Mouse (Mus musculus): Measurements from ENCODE around the gene Zfp423. TPM values are rescaled to one million over a fixed set of nuclear protein-coding genes. Genes with fewer than 3 reads are reported as not detected.
A peak's percentile ranks its signal among the peaks of the same experiment; 100 is the strongest.

The Zfp423 gene
- polyA plus RNA-seq, 1 experiment from 2014 or later = 7.0 TPM

DNA sequence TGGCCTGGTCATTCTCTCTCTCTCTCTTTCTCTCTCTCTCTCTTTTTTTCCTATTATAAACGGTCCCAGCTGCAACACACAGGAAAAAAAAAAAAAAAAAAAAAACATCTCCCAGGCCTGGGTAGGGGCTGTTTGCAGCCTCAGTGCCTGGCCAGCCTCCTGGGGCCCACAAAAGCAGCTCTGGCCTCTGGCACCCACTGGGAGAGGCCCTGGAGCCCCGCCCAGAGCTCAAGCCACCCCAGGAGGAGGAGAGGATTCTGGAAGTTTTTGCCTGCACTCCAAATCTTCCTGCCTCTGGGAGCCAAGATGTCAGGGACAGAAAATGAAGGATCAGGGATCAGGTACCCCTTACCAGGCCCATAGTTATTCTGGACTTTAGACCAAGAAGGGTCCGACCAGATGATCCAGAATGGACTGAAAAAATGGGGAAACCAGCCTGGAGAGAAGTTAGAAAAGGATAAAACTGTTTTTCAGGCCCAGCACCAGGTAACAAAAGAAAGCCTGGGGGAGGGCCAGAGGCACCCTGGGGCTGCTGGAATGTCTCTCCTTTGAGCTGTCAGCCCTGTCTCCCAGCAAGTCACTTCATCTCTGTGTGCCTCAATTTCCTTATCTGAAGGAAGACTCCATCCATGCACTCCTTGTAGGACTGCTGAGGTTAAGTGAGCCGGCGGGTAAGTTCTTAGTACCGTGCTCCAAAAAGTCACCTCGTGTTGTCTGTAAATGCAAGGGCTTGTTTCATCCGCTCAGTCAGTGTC lies 8.6 kb upstream of the Zfp423 start:
- 59% methylated on average over 8 of the region's 8 CpGs for WGBS
- H3K27me3 ChIP-seq (ENCODE audit: control insufficient read depth, insufficient read depth, low read length) = peaks cover 3% of the 10 kb centered on the region; the same call in 1 of the 2 replicates
- no peaks in the 10 kb centered on the region for H3K9me3 ChIP-seq (replicated peaks; ENCODE audit: control insufficient read depth, low read length)
- H3K4me2 ChIP-seq (ENCODE audit: low read depth, low read length) = no peak overlapping the region
- peaks cover 12% of the 10 kb centered on the region for H3K4me1 ChIP-seq (ENCODE audit: control insufficient read depth, insufficient read depth, low read length)
- H3K27ac ChIP-seq (ENCODE audit: low read length) = 0 out of 2 replicates have a peak overlapping the region, but pooled peaks have one; percentile 24
- H3K4me3 ChIP-seq (replicated peaks; ENCODE audit: low read length) = no peak overlapping the region
- no peak overlapping the region for H3K9ac ChIP-seq (ENCODE audit: low read length)
- no peak for ATAC-seq (ENCODE audit: insufficient read depth, low FRiP score)
- no peaks in the 10 kb centered on the region for H3K36me3 ChIP-seq (ENCODE audit: control insufficient read depth, insufficient read depth, low read length)

DNA sequence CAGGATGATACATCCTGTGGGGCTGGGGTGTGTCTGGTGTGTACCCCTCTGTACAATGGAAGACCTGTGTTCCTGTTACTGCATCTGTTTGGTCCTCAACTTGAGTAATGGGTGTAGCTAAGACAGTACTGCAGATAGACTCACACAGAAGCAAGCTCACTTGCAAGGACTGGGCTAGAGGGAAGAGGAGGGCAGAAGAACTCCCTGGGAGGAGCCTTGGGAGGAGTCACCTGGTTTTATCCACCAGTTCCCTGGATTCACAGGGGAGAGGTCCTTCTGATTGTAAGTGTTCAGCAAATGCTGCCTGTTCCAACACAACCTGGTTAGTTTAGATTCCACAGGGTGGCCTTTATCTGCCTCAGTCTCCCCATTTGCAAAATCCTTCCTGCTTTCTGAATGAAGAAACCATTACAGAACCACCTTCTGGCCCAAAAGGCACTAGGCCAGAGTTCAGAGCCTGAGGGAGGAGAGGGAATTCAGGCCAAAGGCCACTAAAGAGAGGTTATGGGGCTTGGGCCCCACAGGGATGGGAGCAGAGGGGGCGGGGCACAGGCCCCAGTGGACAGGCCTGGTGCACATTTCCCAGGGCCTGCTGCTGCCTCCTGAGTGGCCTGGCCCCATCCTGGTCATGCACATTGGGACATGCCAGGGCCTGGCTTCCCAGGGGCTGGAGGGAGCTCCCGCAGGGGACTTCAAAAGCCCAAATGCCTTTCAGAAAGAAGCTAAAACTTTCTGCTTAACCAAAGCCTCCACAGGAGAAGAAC lies 7.8 kb upstream of the Zfp423 start:
- Histone ChIP-seq H3K4me2 (ENCODE audit: low read depth, low read length) (no peak overlapping the region), H3K27ac (ENCODE audit: low read length) (peak overlapping the region; percentile 24; the same call in 1 of the 2 replicates), H3K9me3 (replicated peaks; ENCODE audit: control insufficient read depth, low read length) (no peaks in the 10 kb centered on the region), H3K4me3 (replicated peaks; ENCODE audit: low read length) (no peak overlapping the region), H3K4me1 (ENCODE audit: control insufficient read depth, insufficient read depth, low read length) (peaks cover 19% of the 10 kb centered on the region), H3K9ac (ENCODE audit: low read length) (peak overlapping the region; percentile 49; the same call in 1 of the 2 replicates), H3K27me3 (ENCODE audit: control insufficient read depth, insufficient read depth, low read length) (peaks cover 9% of the 10 kb centered on the region), H3K36me3 (ENCODE audit: control insufficient read depth, insufficient read depth, low read length) (no peaks in the 10 kb centered on the region)
- 34% methylated on average over 2 of the region's 2 CpGs for WGBS
- ATAC-seq (ENCODE audit: insufficient read depth, low FRiP score) = no peak

DNA sequence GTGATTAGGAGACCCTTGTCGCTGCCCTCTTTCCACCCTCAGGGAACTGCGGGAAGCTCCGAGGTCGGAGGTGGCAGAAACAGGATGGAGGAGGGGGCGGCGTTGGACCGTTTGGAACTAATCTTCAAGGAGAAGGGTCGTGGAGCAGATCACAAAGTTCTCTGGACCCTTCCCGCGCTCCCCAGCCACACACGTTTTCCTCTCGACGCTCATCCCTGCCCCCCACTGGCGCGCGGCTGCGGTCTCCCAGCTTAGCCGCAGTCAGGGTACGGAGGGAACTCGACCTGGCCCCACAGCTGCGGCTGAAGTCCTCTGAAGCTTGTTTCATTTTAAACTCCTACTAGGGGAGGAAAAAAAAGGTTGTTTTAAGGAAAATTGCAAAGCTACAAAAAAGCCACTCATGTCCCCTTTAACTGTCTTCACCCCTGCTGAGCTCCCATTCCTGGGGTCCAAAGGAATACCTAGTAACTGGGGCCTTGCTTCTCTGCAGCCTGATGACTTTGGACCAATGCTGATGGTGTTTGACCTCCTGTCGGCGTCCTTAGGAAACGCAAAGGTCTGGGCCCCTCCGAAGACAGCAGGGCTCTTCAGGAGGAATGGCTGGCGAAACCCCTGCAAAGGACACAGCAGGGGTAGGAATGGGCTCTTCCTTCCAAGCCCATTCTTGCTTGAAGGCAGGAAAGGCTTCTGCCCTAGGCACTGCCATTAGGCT lies 3.3 kb upstream of the Zfp423 start:
- H3K9me3 ChIP-seq (replicated peaks; ENCODE audit: control insufficient read depth, low read length) = no peaks in the 10 kb centered on the region
- WGBS = 8% methylated on average over 26 of the region's 26 CpGs
- peaks cover 29% of the 10 kb centered on the region for H3K4me1 ChIP-seq (ENCODE audit: control insufficient read depth, insufficient read depth, low read length)
- H3K27ac ChIP-seq (ENCODE audit: low read length) = no peak overlapping the region
- ATAC-seq (ENCODE audit: insufficient read depth, low FRiP score) = no peak
- H3K4me2 ChIP-seq (ENCODE audit: low read depth, low read length) = peak overlapping the region; percentile 97
- H3K27me3 ChIP-seq (ENCODE audit: control insufficient read depth, insufficient read depth, low read length) = peaks cover 27% of the 10 kb centered on the region
- H3K9ac ChIP-seq (ENCODE audit: low read length) = peak overlapping the region; percentile 55
- peak overlapping the region; percentile 83 for H3K4me3 ChIP-seq (replicated peaks; ENCODE audit: low read length)
- H3K36me3 ChIP-seq (ENCODE audit: control insufficient read depth, insufficient read depth, low read length) = no peaks in the 10 kb centered on the region

DNA sequence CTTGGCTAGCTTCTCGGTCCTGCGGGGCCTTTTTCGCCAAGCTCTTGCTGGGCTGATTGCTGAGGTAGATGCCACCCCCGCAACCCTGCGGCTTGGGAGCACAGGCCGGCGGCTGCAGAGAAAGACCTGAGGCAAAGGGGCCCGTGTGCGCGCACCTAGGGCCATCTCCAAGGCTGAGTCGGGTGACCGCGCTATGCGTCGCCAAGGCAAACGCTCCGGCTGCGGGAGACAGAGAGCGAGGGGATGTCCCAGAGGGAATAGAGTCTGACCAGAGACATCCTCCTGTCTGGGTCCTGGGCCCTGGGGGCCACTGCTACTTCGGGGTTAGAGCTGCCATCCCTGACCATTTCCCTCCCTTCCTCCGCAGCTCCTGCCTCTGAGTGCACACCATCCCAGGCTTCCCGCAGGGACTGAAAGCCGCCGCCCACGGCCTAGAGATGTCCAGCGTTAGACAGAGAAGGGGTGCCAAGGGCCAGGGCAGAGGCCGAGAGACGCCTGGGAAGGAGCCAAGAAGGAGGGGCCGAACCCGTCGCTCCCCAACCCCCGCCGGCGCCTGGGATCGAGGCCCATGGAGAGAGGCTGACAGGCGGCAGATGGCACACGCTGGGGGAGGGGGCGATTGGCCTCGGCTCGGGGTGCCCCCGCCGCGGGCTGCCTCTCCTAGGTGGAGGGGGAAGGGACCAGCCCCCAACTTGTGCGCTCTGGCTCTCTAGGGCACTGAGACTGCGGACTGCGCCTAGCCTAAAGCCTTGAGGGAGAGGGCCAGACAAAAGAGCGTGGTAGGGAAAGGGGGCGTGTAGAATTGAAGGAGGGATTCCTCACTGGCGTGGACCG lies 2.5 kb upstream of the Zfp423 start:
- no peak for ATAC-seq (ENCODE audit: insufficient read depth, low FRiP score)
- WGBS = 2% methylated on average over 50 of the region's 50 CpGs
- H3K9ac ChIP-seq (ENCODE audit: low read length) = peak overlapping the region; percentile 55
- H3K4me3 ChIP-seq (replicated peaks; ENCODE audit: low read length) = peak overlapping the region; percentile 83
- H3K9me3 ChIP-seq (replicated peaks; ENCODE audit: control insufficient read depth, low read length) = no peaks in the 10 kb centered on the region
- H3K4me2 ChIP-seq (ENCODE audit: low read depth, low read length) = peak overlapping the region; percentile 97
- no peak overlapping the region for H3K27ac ChIP-seq (ENCODE audit: low read length)
- no peaks in the 10 kb centered on the region for H3K36me3 ChIP-seq (ENCODE audit: control insufficient read depth, insufficient read depth, low read length)
- H3K4me1 ChIP-seq (ENCODE audit: control insufficient read depth, insufficient read depth, low read length) = peaks cover 28% of the 10 kb centered on the region
- H3K27me3 ChIP-seq (ENCODE audit: control insufficient read depth, insufficient read depth, low read length) = peaks cover 27% of the 10 kb centered on the region

DNA sequence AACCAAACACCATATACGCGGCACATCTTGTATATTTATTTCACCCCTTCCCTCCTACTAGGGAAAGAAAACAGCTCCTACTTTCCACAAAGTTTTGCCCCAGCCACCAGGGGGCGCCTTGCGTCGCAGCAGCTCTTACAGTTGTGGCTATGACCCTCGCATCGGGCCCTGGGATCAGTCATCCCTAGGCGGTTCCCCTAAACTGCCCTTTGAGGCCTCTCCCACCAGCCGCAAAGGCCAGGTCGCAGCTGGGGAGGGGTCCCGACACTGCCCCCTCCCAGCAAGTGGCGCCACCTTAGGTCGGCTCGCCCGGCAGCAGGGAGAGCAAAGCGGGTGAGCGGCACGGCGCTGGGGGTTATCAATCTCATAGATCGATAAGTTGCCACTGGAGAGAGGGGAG lies 1.7 kb upstream of the Zfp423 start:
- no peaks in the 10 kb centered on the region for H3K36me3 ChIP-seq (ENCODE audit: control insufficient read depth, insufficient read depth, low read length)
- H3K4me2 ChIP-seq (ENCODE audit: low read depth, low read length) = peak overlapping the region; percentile 97
- 1% methylated on average over 20 of the region's 20 CpGs for WGBS
- no peak overlapping the region for H3K27ac ChIP-seq (ENCODE audit: low read length)
- H3K9ac ChIP-seq (ENCODE audit: low read length) = peak overlapping the region; percentile 55; the same call in 1 of the 2 replicates
- ATAC-seq (ENCODE audit: insufficient read depth, low FRiP score) = no peak
- peaks cover 28% of the 10 kb centered on the region for H3K4me1 ChIP-seq (ENCODE audit: control insufficient read depth, insufficient read depth, low read length)
- no peaks in the 10 kb centered on the region for H3K9me3 ChIP-seq (replicated peaks; ENCODE audit: control insufficient read depth, low read length)
- H3K4me3 ChIP-seq (replicated peaks; ENCODE audit: low read length) = peak overlapping the region; percentile 83
- H3K27me3 ChIP-seq (ENCODE audit: control insufficient read depth, insufficient read depth, low read length) = peaks cover 27% of the 10 kb centered on the region

DNA sequence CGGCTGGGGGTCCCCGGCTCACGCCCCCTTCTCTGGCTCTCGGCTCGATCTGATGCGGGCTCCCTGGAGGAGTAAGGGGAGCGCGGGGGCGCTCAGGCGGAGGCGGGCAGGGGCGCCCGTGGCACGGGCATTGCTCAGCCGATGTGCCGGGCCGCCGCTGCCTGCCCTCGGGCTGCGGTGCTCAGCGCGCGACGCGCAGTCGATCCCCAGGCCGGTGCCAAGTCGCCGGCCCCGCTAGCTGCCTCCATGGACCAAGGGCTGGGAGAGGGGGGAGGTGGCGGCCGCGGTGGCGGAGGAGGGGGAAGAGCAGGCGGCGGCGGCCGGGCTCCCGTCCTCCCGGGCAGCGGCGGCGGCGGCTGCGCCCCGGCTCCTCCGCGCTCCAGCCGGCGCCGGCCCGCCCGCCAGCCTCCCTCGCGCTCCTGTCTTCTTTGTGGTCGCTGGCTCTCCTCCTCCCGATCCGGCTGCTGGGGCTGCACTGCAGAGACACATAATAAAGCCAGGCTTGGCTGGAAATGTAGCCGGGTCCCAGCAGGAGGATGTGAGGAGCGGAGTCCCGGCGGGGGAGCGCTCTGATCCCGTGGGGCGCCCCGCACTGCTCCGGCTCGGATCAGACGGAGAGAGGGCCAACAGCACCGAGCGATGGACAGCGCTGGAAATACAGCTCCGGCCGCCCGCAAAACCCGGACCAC lies 810 bp upstream of the Zfp423 start:
- no peaks in the 10 kb centered on the region for H3K9me3 ChIP-seq (replicated peaks; ENCODE audit: control insufficient read depth, low read length)
- H3K4me3 ChIP-seq (replicated peaks; ENCODE audit: low read length) = peak overlapping the region; percentile 83
- H3K4me2 ChIP-seq (ENCODE audit: low read depth, low read length) = peak overlapping the region; percentile 97
- H3K36me3 ChIP-seq (ENCODE audit: control insufficient read depth, insufficient read depth, low read length) = no peaks in the 10 kb centered on the region
- peak overlapping the region; percentile 95 for H3K9ac ChIP-seq (ENCODE audit: low read length)
- peaks cover 27% of the 10 kb centered on the region for H3K27me3 ChIP-seq (ENCODE audit: control insufficient read depth, insufficient read depth, low read length)
- peaks cover 31% of the 10 kb centered on the region for H3K4me1 ChIP-seq (ENCODE audit: control insufficient read depth, insufficient read depth, low read length)
- WGBS = under 1% methylated on average over 53 of the region's 76 CpGs
- peak; percentile 82 for ATAC-seq (ENCODE audit: insufficient read depth, low FRiP score)
- H3K27ac ChIP-seq (ENCODE audit: low read length) = peak overlapping the region; percentile 97

DNA sequence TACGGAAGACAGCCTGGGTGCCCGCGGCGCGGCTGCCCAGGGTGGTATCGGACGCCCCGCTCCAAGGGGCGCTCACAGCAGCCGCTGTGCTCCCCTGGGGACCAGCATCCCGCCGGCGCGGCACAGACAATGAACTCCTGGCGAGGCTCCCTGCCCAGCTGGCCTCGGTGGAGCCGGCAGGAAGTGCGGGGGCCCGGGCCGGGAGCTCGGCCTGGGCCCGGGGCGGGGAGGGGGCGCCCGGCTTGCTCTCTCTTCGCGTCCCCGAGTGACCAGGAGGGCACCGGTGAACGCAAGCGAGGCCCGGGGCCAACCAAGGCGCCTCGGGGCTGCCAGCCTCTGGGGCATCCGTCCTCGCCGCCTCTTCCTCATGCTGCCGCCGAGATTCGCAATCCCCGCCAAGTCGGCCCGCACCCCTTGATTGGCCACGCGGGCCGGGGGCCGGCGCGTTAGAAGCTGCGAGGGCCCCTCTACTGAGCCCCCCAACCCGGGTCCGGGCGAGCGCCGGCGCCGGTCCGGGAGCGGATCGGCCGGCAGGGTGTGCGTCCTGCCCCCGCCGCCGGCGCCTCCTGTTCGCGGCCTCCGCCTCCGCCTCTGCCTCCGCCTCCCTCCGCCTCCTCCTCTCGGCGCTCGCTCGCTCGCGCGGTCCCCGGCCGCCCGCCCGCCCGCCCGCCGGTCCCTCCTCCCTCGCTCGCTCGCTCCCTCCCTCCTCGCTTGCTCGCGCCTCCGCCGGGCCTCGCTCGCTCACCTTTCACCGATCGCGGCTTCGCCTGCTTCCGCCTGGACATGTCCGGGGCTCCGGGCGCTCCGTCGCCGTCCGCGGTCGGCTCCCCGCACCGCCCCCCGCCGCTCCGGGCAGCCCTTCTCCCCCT lies 710 bp downstream of the Zfp423 start:
- no peaks in the 10 kb centered on the region for H3K9me3 ChIP-seq (replicated peaks; ENCODE audit: control insufficient read depth, low read length)
- peak overlapping the region; percentile 95 for H3K9ac ChIP-seq (ENCODE audit: low read length)
- under 1% methylated on average over 93 of the region's 115 CpGs for WGBS
- peak; percentile 78 for ATAC-seq (ENCODE audit: insufficient read depth, low FRiP score)
- H3K36me3 ChIP-seq (ENCODE audit: control insufficient read depth, insufficient read depth, low read length) = no peaks in the 10 kb centered on the region
- H3K4me3 ChIP-seq (replicated peaks; ENCODE audit: low read length) = peak overlapping the region; percentile 83
- H3K27ac ChIP-seq (ENCODE audit: low read length) = peak overlapping the region; percentile 97
- peaks cover 31% of the 10 kb centered on the region for H3K4me1 ChIP-seq (ENCODE audit: control insufficient read depth, insufficient read depth, low read length)
- peak overlapping the region; percentile 97 for H3K4me2 ChIP-seq (ENCODE audit: low read depth, low read length)
- peaks cover 27% of the 10 kb centered on the region for H3K27me3 ChIP-seq (ENCODE audit: control insufficient read depth, insufficient read depth, low read length)
